Mouse (Mus musculus): ENCODE results near the gene Limk1. TPM values are rescaled to one million over a fixed set of nuclear protein-coding genes. Genes with fewer than 3 reads are reported as not detected.

Limk1 gene
- polyA plus RNA-seq, 1 experiment = 17.9 TPM

GRCm38 (mm10) chr5:134727001-134727639 is 38.7 kb upstream of the Limk1 start:
- Histone ChIP-seq H3K4me1 (ENCODE audit: control insufficient read depth, insufficient read depth, low read length) (no peaks in the 10 kb centered on the region), H3K9ac (ENCODE audit: low read depth, poor library complexity, severe bottlenecking) (no peak overlapping the region), H3K9me3 (replicated peaks; ENCODE audit: control insufficient read depth, insufficient read depth, low read length, poor library complexity, severe bottlenecking) (no peaks in the 10 kb centered on the region), H3K27ac (ENCODE audit: insufficient read depth, low read length) (no peak overlapping the region), H3K4me3 (ENCODE audit: low read depth, low read length) (no peak overlapping the region), H3K36me3 (ENCODE audit: control insufficient read depth, insufficient read depth, low read length, poor library complexity, severe bottlenecking) (no peaks in the 10 kb centered on the region), H3K27me3 (ENCODE audit: control insufficient read depth, insufficient read depth, low read length, poor library complexity, severe bottlenecking) (no peaks in the 10 kb centered on the region)
- TF ChIP-seq EP300 (IDR thresholded peaks at IDR 0.05; ENCODE audit: insufficient read depth, low read depth, low read length) (no peak), CTCF (IDR thresholded peaks at IDR 0.05; ENCODE audit: low read depth, low read length) (no peak), POLR2A (IDR thresholded peaks at IDR 0.05; ENCODE audit: insufficient read depth, low read length) (no peak)

GRCm38 (mm10) chr5:134725299-134725698 is 36.9 kb upstream of the Limk1 start:
- TF ChIP-seq EP300 (IDR thresholded peaks at IDR 0.05; ENCODE audit: insufficient read depth, low read depth, low read length) (no peak), POLR2A (IDR thresholded peaks at IDR 0.05; ENCODE audit: insufficient read depth, low read length) (no peak), CTCF (IDR thresholded peaks at IDR 0.05; ENCODE audit: low read depth, low read length) (no peak)
- no peaks in the 10 kb centered on the region for H3K27me3 ChIP-seq (ENCODE audit: control insufficient read depth, insufficient read depth, low read length, poor library complexity, severe bottlenecking)

GRCm38 (mm10) chr5:134720058-134720457 is 31.7 kb upstream of the Limk1 start:
- Histone ChIP-seq H3K36me3 (ENCODE audit: control insufficient read depth, insufficient read depth, low read length, poor library complexity, severe bottlenecking) (no peaks in the 10 kb centered on the region), H3K27me3 (ENCODE audit: control insufficient read depth, insufficient read depth, low read length, poor library complexity, severe bottlenecking) (no peaks in the 10 kb centered on the region), H3K4me1 (ENCODE audit: control insufficient read depth, insufficient read depth, low read length) (no peaks in the 10 kb centered on the region), H3K9me3 (replicated peaks; ENCODE audit: control insufficient read depth, insufficient read depth, low read length, poor library complexity, severe bottlenecking) (no peaks in the 10 kb centered on the region; the same call in 1 of the 2 replicates), H3K9ac (ENCODE audit: low read depth, poor library complexity, severe bottlenecking) (no peak overlapping the region), H3K4me3 (ENCODE audit: low read depth, low read length) (no peak overlapping the region), H3K27ac (ENCODE audit: insufficient read depth, low read length) (no peak overlapping the region)
- TF ChIP-seq POLR2A (IDR thresholded peaks at IDR 0.05; ENCODE audit: insufficient read depth, low read length) = no peak
- no peak for TF ChIP-seq EP300 (IDR thresholded peaks at IDR 0.05; ENCODE audit: insufficient read depth, low read depth, low read length)
- no peak for TF ChIP-seq CTCF (IDR thresholded peaks at IDR 0.05; ENCODE audit: low read depth, low read length)

More at GRCm38 (mm10) chr5:134725299-134725698, 36.9 kb upstream of the Limk1 start:
- no peaks in the 10 kb centered on the region for H3K9me3 ChIP-seq (replicated peaks; ENCODE audit: control insufficient read depth, insufficient read depth, low read length, poor library complexity, severe bottlenecking)
- H3K4me3 ChIP-seq (ENCODE audit: low read depth, low read length) = no peak overlapping the region
- no peaks in the 10 kb centered on the region for H3K36me3 ChIP-seq (ENCODE audit: control insufficient read depth, insufficient read depth, low read length, poor library complexity, severe bottlenecking)
- H3K9ac ChIP-seq (ENCODE audit: low read depth, poor library complexity, severe bottlenecking) = no peak overlapping the region
- no peak overlapping the region for H3K27ac ChIP-seq (ENCODE audit: insufficient read depth, low read length)
- no peaks in the 10 kb centered on the region for H3K4me1 ChIP-seq (ENCODE audit: control insufficient read depth, insufficient read depth, low read length)

DNA sequence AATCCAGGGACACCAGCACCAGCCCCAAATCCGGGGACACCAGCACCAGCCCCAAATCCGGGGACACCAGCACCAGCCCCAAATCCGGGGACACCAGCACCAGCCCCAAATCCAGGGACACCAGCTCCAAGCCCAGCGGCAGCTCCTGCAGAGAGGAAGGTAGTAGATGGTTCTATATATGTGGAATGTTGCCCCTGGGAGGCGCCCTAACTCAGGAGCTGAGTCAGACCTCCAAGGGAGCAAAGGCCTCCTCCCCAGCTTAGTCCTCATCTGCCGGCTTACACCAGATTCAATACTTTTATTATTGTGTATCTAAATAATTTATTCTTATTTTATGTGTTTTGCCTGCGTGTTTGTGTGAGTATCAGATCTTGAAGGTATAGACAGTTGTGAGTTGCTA is 22.7 kb upstream of the Limk1 start:
- no peaks in the 10 kb centered on the region for H3K27me3 ChIP-seq (ENCODE audit: control insufficient read depth, insufficient read depth, low read length, poor library complexity, severe bottlenecking)

GRCm38 (mm10) chr5:134709275-134709674 is 20.9 kb upstream of the Limk1 start:
- no peak overlapping the region for H3K9ac ChIP-seq (ENCODE audit: low read depth, poor library complexity, severe bottlenecking)
- TF ChIP-seq EP300 (IDR thresholded peaks at IDR 0.05; ENCODE audit: insufficient read depth, low read depth, low read length) (no peak), POLR2A (IDR thresholded peaks at IDR 0.05; ENCODE audit: insufficient read depth, low read length) (no peak), CTCF (IDR thresholded peaks at IDR 0.05; ENCODE audit: low read depth, low read length) (no peak)
- H3K36me3 ChIP-seq (ENCODE audit: control insufficient read depth, insufficient read depth, low read length, poor library complexity, severe bottlenecking) = no peaks in the 10 kb centered on the region
- no peak overlapping the region for H3K4me3 ChIP-seq (ENCODE audit: low read depth, low read length)
- no peak overlapping the region for H3K27ac ChIP-seq (ENCODE audit: insufficient read depth, low read length)
- no peaks in the 10 kb centered on the region for H3K4me1 ChIP-seq (ENCODE audit: control insufficient read depth, insufficient read depth, low read length)
- H3K9me3 ChIP-seq (replicated peaks; ENCODE audit: control insufficient read depth, insufficient read depth, low read length, poor library complexity, severe bottlenecking) = no peaks in the 10 kb centered on the region
- H3K27me3 ChIP-seq (ENCODE audit: control insufficient read depth, insufficient read depth, low read length, poor library complexity, severe bottlenecking) = no peaks in the 10 kb centered on the region

More for the DNA sequence above, 22.7 kb upstream of the Limk1 start:
- TF ChIP-seq CTCF (IDR thresholded peaks at IDR 0.05; ENCODE audit: low read depth, low read length) = peak; percentile 31
- TF ChIP-seq EP300 (IDR thresholded peaks at IDR 0.05; ENCODE audit: insufficient read depth, low read depth, low read length) = no peak
- no peak overlapping the region for H3K9ac ChIP-seq (ENCODE audit: low read depth, poor library complexity, severe bottlenecking)
- H3K4me1 ChIP-seq (ENCODE audit: control insufficient read depth, insufficient read depth, low read length) = no peaks in the 10 kb centered on the region
- no peak overlapping the region for H3K27ac ChIP-seq (ENCODE audit: insufficient read depth, low read length)
- H3K9me3 ChIP-seq (replicated peaks; ENCODE audit: control insufficient read depth, insufficient read depth, low read length, poor library complexity, severe bottlenecking) = no peaks in the 10 kb centered on the region
- no peak overlapping the region for H3K4me3 ChIP-seq (ENCODE audit: low read depth, low read length)
- H3K36me3 ChIP-seq (ENCODE audit: control insufficient read depth, insufficient read depth, low read length, poor library complexity, severe bottlenecking) = no peaks in the 10 kb centered on the region

- Histone ChIP-seq H3K36me3 (ENCODE audit: control insufficient read depth, insufficient read depth, low read length, poor library complexity, severe bottlenecking) (no peaks in the 10 kb centered on the region), H3K27ac (ENCODE audit: insufficient read depth, low read length) (no peak overlapping the region), H3K4me1 (ENCODE audit: control insufficient read depth, insufficient read depth, low read length) (no peaks in the 10 kb centered on the region), H3K4me3 (ENCODE audit: low read depth, low read length) (no peak overlapping the region), H3K9me3 (replicated peaks; ENCODE audit: control insufficient read depth, insufficient read depth, low read length, poor library complexity, severe bottlenecking) (peaks cover 4% of the 10 kb centered on the region; the same call in 1 of the 2 replicates), H3K27me3 (ENCODE audit: control insufficient read depth, insufficient read depth, low read length, poor library complexity, severe bottlenecking) (no peaks in the 10 kb centered on the region), H3K9ac (ENCODE audit: low read depth, poor library complexity, severe bottlenecking) (no peak overlapping the region)
- TF ChIP-seq EP300 (IDR thresholded peaks at IDR 0.05; ENCODE audit: insufficient read depth, low read depth, low read length) (no peak), POLR2A (IDR thresholded peaks at IDR 0.05; ENCODE audit: insufficient read depth, low read length) (no peak), CTCF (IDR thresholded peaks at IDR 0.05; ENCODE audit: low read depth, low read length) (peak; percentile 92)
Measured at GRCm38 (mm10) chr5:134704157-134704556, 15.8 kb upstream of the Limk1 start.

Measured in ES-Bruce4 (cell line).